Mouse (Mus musculus) liver, embryonic 14.5 days (tissue): Measurements from ENCODE around the gene Clic1.

Experiments
- CTCF ChIP-seq: IDR thresholded peaks from 2 replicates; pipeline ENCODE4 v1.5.1; 2016; ENCODE audit warnings: antibody characterized with exemption, low read depth, control low read depth
- EP300 ChIP-seq: IDR thresholded peaks from 2 replicates; pipeline ENCODE4 v1.6.1; 2016; ENCODE audit warnings: antibody characterized with exemption, low read depth

GRCm38 (mm10) chr17:35101161-35101560 is 51.4 kb downstream of the Clic1 start:
- TF ChIP-seq CTCF (no peak), EP300 (no peak)
